Mouse (Mus musculus) olfactory bulb, adult 2 months (tissue): ENCODE data around the gene Stra6.

Source experiments
- CTCF ChIP-seq: fragments of 200-500 bp; IDR thresholded peaks from 2 replicates; pipeline ENCODE4 v1.5.1; 2012; ENCODE audit warnings: low read depth, mild to moderate bottlenecking, low read length, moderate library complexity; ENCODE audit not compliant: insufficient read depth
- POLR2A ChIP-seq: fragments of 200-500 bp; IDR thresholded peaks from 2 replicates; pipeline ENCODE4 v1.6.1; 2012; ENCODE audit warnings: mild to moderate bottlenecking, low read depth, low read length, moderate library complexity; ENCODE audit not compliant: insufficient read depth

GRCm38 (mm10) chr9:58160315-58160714, 96.7 kb downstream of the Stra6 start:
- TF ChIP-seq CTCF (no peak), POLR2A (no peak)
